Mouse (Mus musculus): ENCODE data around the gene Alb.

- TF ChIP-seq GATA1 (IDR thresholded peaks at IDR 0.05; ENCODE audit: borderline replicate concordance, low read length) (no peak), FLI1 (IDR thresholded peaks at IDR 0.05; ENCODE audit: low read length) (no peak)
Observed at GRCm38 (mm10) chr5:90490518-90490917, 29.8 kb downstream of the Alb start, which contains the start of gene Afp.
